Mouse (Mus musculus) brain, adult 2 months (tissue): ENCODE results near the gene Zbtb18.
"Not testable (repeated sequence)": the region's sequence is repeated elsewhere in the genome, so short reads cannot be mapped to it uniquely, and the experiment has no call there.

Experiments used
- DNase-seq: peaks from one replicate; pipeline ENCODE4 v3.0.0; 2011; ENCODE audit warnings: low read depth, low spot score

The Zbtb18 gene

DNA sequence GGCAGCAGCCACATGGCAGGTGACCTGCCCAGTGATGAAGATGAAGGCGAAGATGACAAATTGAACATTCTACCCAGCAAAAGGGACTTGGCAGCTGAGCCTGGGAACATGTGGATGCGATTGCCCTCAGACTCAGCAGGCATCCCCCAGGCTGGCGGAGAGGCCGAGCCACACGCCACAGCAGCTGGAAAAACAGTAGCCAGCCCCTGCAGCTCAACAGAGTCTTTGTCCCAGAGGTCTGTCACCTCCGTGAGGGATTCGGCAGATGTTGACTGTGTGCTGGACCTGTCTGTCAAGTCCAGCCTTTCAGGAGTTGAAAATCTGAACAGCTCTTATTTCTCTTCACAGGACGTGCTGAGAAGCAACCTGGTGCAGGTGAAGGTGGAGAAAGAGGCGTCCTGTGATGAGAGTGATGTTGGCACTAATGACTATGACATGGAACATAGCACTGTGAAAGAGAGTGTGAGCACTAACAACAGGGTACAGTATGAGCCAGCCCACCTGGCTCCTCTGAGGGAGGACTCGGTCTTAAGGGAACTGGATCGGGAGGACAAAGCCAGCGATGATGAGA is 5.5 kb downstream of the Zbtb18 start:
- DNase-seq: peak; percentile 66

DNA sequence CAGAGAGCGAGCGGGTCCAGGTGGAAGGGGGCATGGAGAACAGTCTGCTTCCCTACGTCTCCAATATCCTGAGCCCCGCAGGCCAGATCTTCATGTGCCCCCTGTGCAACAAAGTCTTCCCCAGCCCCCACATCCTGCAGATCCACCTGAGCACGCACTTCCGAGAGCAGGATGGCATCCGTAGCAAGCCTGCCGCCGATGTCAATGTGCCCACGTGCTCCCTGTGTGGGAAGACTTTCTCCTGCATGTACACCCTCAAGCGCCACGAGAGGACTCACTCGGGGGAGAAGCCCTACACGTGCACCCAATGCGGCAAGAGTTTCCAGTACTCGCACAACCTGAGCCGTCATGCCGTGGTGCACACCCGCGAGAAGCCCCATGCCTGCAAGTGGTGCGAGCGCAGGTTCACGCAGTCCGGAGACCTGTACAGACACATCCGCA is 6.0 kb downstream of the Zbtb18 start:
- DNase-seq: peak; percentile 81

DNA sequence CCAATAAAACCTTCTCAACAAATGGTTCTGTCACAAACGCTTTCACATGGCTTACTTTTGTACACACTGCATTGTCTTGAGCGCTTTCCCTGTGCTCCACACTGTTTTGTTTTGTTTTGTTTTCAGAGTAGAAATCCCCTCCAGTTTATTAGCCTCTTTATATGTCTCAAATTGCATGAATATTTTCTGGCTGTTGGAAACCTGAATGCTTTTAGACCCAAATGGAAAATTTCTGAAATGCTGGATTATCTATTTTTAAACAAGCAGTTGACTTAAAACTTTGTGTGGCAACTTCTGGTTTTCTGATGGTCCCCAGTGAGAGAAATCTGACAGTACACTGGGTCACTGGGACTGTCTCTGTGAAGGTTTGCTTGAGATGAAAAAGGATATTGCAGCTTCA is 6.8 kb downstream of the Zbtb18 start:
- DNase-seq: no peak

- not testable (repeated sequence) for DNase-seq
Observed at GRCm38 (mm10) chr1:177449857-177450256, 7.7 kb downstream of the Zbtb18 start.

DNA sequence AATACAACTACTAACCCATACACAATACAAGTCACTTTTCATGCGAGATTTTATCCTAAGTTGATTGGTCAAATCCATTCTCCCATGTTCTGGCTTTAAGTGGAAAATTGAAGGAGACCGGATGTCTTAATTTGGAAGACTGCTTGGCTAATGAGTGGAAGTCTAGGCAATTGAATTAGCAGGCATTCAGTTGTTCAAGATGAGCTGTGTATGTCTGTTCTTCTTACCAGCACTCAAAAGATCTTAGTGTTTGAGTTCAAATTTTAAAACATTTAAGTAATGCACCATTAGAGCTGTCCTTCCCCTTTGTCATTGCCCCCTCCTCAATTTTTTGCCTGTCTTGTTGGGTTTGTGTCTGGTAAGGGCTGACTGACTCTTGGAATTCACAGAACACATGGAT is 8.9 kb downstream of the Zbtb18 start:
- peak; percentile 64 for DNase-seq

DNA sequence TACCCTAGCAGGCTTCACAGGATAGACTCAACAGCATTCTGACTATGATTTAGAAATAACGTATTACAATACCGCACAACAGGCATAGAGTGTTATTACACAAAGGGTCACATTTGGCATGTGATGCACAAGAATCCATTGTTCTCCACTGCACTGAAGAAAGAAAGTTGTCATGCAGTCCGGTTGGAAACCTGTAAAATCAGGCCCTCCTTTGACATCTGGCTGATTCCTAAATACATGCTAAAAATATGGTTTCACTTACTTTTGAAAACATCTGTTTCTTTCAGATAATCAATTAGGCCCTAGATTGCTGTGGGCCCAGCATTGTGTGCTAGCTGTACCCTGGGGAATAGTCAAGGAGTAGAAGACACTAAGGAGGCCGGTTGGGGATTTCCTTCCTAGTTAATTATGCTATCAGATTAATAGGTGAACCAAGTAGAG is 9.9 kb downstream of the Zbtb18 start:
- peak; percentile 32 for DNase-seq

DNA sequence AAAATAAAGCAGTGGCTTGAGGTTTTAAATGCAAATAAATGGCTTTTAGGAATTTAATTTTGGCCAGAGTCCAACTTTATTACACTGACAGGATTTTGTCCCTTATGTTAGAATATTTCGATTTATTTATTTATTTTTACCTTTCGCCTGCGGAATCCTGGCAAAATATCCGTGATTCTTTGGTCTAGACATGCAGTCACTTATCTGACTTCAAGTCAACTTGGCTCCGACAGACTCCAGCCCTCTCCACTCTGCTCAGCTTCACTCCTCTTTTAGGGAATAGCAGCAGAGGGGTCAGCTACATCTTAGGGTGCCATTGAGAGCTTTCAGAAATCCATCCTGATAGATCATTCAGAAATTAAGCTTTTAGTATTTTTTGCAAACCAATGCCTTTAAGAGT is 10.8 kb downstream of the Zbtb18 start:
- peak; percentile 81 for DNase-seq

DNA sequence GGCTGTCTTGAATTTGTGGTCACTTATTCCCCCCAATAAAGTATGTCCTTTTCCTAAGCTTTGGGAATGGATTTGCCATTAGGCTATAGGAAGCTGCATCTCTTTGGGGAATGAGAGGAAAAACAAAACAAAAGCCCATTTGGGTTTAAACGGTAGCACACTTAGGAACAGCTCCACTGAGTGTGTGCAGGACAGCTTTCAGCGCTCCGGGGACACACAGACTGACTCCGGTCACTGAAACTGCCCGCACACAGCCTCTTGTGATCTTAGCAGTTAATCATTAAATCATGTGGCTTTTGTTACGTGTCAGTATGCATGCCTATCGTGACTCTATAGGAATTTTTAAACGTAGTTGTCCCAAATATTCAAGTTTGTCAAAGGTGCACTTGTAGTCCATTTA is 11.7 kb downstream of the Zbtb18 start:
- DNase-seq: peak; percentile 59

DNA sequence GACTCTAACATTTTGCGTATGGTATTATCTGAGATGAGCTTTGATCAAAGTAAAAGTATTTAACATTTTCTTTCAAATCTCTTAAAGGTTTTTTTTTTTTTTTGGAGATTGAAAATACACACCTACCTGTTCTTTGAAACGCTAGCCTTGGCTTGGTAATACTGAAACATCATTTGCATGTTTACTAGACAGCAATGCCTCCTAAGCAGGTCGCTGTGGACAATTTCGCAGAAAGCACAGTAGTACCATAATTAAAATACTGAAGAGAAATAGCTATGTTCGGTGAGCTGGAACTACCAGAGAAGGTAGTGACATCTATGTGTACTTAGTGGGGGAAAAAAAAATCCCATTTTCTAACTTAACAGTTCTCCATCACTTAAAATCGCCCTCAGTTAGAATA is 12.3 kb downstream of the Zbtb18 start:
- DNase-seq: no peak

- peak; percentile 68 for DNase-seq
Observed at GRCm38 (mm10) chr1:177455466-177455865, 13.3 kb downstream of the Zbtb18 start.

DNA sequence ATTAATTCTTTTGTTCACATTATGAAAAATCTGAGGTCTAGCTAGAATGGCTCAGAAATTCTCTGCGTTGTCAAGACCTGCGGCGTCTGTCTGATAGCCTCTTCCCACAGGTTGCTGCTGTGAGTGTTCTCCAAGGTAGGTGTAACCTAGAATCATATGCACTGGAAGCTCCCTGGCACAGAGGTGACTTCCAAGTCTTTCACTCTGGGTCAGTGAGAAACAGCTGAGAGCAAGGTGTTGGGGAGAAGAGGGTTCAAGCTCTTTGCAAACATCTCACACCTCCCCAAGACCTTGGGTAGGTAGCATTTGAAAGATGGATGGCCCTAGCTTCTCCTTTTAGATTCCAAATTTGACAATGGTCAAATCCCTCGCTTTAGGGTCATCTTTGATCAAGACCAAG is 14.1 kb downstream of the Zbtb18 start:
- peak; percentile 44 for DNase-seq

GRCm38 (mm10) chr1:177456772-177457171 is 14.6 kb downstream of the Zbtb18 start:
- peak; percentile 84 for DNase-seq

DNA sequence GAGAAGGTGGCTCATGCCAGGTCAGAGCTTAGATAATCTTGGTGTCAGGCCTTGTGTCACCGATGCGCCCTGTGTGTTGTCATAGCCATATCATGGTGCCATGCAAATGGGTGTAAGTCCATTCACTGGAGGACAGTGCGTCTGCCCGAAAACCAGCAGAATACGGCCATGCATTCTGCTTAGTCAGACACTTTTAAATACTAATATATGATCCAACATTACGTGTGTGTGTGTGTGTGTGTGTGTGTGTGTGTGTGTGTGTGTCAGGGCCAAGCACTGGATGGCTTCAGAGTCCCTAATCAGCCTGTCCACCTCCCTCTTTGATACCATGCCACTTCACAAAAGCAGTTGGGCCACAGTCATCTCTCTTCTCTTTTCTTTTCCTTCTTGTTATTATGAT is 15.8 kb downstream of the Zbtb18 start:
- DNase-seq: peak; percentile 35

GRCm38 (mm10) chr1:177458456-177459389 is 16.6 kb downstream of the Zbtb18 start:
- peak; percentile 98 for DNase-seq

GRCm38 (mm10) chr1:177459536-177459935 is 17.4 kb downstream of the Zbtb18 start:
- DNase-seq: peak; percentile 77

GRCm38 (mm10) chr1:177467150-177467549 is 25.0 kb downstream of the Zbtb18 start:
- no peak for DNase-seq

- DNase-seq: peak; percentile 79
Observed at GRCm38 (mm10) chr1:177468436-177468835, 26.3 kb downstream of the Zbtb18 start.

- DNase-seq: peak; percentile 44
Observed at GRCm38 (mm10) chr1:177470091-177470490, 27.9 kb downstream of the Zbtb18 start.

DNA sequence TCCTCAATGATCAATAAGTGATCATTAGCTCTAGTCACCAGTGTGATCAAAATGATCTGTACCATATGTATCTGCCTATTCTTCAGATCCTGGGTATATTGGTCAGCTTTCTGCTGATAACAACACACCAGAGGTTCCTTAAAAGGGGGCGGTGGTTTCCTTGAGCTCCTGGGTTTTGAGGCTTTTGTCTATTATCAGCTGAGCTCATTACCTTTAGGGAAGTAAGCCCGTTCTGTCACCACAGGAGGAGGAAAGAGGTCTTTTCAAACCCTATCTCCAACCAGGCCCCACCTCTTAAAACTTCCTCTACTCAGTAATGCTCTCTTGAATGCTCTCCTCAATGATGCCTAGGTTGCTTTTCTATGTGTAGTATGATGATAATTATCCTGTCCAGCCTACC is 28.8 kb downstream of the Zbtb18 start:
- no peak for DNase-seq

DNA sequence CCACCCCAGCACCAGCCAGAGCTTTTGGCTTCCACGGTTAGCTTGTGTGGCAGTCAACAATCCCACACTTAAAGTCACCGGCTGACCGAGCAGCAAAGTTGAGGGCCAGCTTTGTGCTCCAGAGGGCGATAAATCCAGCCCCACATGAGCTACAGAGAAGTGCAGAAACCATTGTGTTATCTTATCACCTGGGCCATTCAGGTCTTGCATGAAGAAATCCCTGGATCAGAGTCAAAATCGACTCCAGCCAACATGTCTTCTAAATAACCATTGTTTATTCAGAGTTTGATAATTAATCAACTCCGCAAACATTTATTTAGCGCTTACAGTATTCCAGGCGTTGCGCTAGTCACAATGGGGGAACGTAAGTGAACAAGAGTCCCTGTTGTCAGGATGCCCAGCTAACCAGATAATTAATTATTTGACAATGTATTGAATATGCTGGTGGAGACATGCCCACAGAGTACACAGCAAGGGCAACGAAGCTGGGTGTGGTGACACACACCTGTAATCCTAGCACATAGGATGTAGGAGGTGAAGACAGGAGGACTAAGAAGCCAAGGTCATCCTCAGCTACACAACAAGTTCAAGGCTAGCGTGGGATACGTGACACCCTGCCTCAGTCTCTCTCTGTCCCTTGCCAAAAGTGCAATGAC is 33.5 kb downstream of the Zbtb18 start:
- DNase-seq: no peak

DNA sequence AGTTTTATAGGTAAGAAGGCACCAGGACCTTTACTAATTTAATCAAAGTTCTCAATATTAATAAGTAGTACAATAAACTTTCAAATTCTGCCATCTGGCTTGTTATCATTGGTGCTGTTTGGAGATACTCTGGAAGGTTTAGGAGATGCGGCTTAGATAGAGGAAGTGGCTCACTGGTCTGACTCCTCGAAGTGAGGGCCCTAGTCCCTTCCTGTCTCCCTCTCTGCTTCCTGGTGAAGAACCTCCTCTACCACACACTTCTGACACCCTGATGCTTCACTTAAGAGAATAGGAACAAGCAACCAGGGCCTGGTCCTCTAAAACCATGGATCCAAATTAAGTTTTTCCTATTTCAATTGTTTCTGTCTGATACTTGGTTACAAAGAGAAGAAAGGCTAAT is 36.4 kb downstream of the Zbtb18 start:
- no peak for DNase-seq

- peak; percentile 88 for DNase-seq
Observed at GRCm38 (mm10) chr1:177479356-177480004, 37.3 kb downstream of the Zbtb18 start.
